Mouse (Mus musculus) lung, postnatal 0 days (tissue): ENCODE results near the gene Olfr612. TPM values are rescaled to one million over a fixed set of nuclear protein-coding genes. Genes with fewer than 3 reads are reported as not detected.

Source experiments
- ATAC-seq: fragments of 200-750 bp; cut with Nextera tagmentation; 2 replicates; pipeline ENCODE4 v1.8.0; 2017; ENCODE audit warnings: moderate library complexity
- DNase-seq: peaks from one replicate; pipeline ENCODE4 v3.0.0-alpha.2; 2016; ENCODE audit warnings: low spot score
- H3K27ac ChIP-seq: fragments of 300-500 bp; sonication (generic); 2 replicates; pipeline ENCODE4 v1.5.1; 2014; ENCODE audit warnings: antibody characterized with exemption, mild to moderate bottlenecking, low read length, mixed read lengths
- H3K27me3 ChIP-seq: fragments of 300-500 bp; sonication (generic); replicated peaks from 2 replicates; pipeline ENCODE4 v1.6.1; 2014; ENCODE audit warnings: low read length, mixed read lengths; ENCODE audit not compliant: insufficient read depth
- H3K36me3 ChIP-seq: fragments of 300-500 bp; sonication (generic); 2 replicates; pipeline ENCODE4 v1.6.1; 2014; ENCODE audit warnings: low read length, mixed read lengths; ENCODE audit not compliant: insufficient read depth
- H3K4me1 ChIP-seq: fragments of 300-500 bp; sonication (generic); 2 replicates; pipeline ENCODE4 v1.6.1; 2014; ENCODE audit warnings: antibody characterized with exemption, low read depth, low read length, mixed read lengths; ENCODE audit not compliant: insufficient read depth
- H3K4me2 ChIP-seq: fragments of 300-500 bp; sonication (generic); replicated peaks from 2 replicates; pipeline ENCODE4 v1.6.1; 2014; ENCODE audit warnings: low read depth, mild to moderate bottlenecking, low read length, moderate library complexity, mixed read lengths
- H3K4me3 ChIP-seq: fragments of 300-500 bp; sonication (generic); 2 replicates; pipeline ENCODE4 v1.5.1; 2014; ENCODE audit warnings: low read depth, low read length
- H3K9ac ChIP-seq: fragments of 300-500 bp; sonication (generic); replicated peaks from 2 replicates; pipeline ENCODE4 v1.6.1; 2014; ENCODE audit warnings: low read depth, mild to moderate bottlenecking
- H3K9me3 ChIP-seq: fragments of 300-500 bp; sonication (generic); 2 replicates; pipeline ENCODE4 v1.6.1; 2016; ENCODE audit warnings: low read length, mixed read lengths
- CTCF ChIP-seq: IDR thresholded peaks from 2 replicates; pipeline ENCODE4 v1.5.1; 2016; ENCODE audit warnings: antibody characterized with exemption, mild to moderate bottlenecking
- EP300 ChIP-seq: IDR thresholded peaks from 2 replicates; pipeline ENCODE4 v1.6.1; 2016; ENCODE audit warnings: antibody characterized with exemption, mild to moderate bottlenecking, control low read depth
- WGBS: fragments of 180-500 bp; shearing (Covaris S2); extraction: QIAGEN DNeasy Blood & Tissue Kit; methylation state at CpG from one replicate; pipeline ENCODE4 v1.1.7; 2014; 5-methylcytosine and 5-hydroxymethylcytosine counted together
- microRNA-seq: library from miRNA; unstranded; fragments of <30 nt; microRNA quantifications from one replicate; pipeline ENCODE4, GENCODE M21; 2016
- polyA plus RNA-seq: library from polyadenylated mRNA; unstranded; fragments of >200 nt; fragmentation: Nextera tagmentation; extraction: Ambion mirVana; gene quantifications from 2 replicates; pipeline ENCODE4 v1.2.1, GENCODE M21; 2015

Gene Olfr612
- polyA plus RNA-seq, 1 experiment from 2014 or later: not detected

DNA sequence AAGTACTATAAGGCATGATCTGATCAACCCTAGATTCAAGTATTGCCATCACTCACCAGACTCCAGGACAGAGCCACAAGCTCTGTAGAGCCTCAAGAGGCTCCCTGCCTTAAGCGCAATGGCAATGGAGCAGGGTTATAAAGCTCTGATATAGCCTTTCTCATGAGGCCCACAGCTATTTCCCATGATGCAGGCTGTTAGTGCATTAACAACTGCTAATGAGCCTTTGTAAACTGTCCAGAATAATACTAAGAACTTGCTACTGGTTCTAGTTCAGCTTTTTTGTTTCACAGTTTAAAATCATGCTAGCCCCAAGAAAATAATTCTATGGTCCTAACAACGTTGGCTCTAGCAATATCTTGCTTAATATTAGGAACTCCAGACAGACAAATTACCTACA lies 30.5 kb downstream of the Olfr612 start, which contains the start of gene Olfr610:
Olfr610 (minus strand) TSS at position 101 of the 400 bp plus-strand sequence.
- WGBS: 83% methylated on average over 2 of the region's 2 CpGs
- TF ChIP-seq CTCF (no peak), EP300 (no peak)
- Histone ChIP-seq H3K9me3 (no peaks in the 10 kb centered on the region), H3K4me2 (no peak within 1 kb of the TSS), H3K4me3 (no peak within 1 kb of the TSS), H3K36me3 (no peaks in the 10 kb centered on the region), H3K9ac (no peak within 1 kb of the TSS), H3K27me3 (no peaks in the 10 kb centered on the region), H3K4me1 (no peaks in the 10 kb centered on the region), H3K27ac (no peak within 1 kb of the TSS)
- DNase-seq (no peak), ATAC-seq (no peak)

DNA sequence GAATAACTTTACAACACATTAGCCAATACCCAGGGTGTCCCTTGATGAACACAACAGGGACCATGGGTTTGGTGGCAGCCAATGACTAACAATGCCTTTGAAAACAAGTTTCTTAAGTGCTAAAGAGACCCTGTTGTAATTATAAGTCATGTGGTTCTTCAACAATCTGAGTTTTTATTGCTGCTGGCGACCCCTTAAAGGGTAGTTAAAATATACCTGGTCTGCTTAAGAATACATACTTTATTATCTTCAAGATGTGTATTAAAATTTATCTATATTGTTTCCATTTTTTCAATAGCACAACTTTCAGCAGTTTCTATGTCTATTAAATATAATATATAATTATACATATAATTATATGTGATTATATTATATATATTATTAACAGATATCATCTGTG lies 44.6 kb downstream of the Olfr612 start, which contains the start of gene Olfr609:
Olfr609 (minus strand) TSS at position 101 of the 400 bp plus-strand sequence.
- ATAC-seq (no peak), DNase-seq (no peak)
- Histone ChIP-seq H3K9ac (no peak within 1 kb of the TSS), H3K9me3 (no peaks in the 10 kb centered on the region), H3K4me1 (no peaks in the 10 kb centered on the region), H3K4me2 (no peak within 1 kb of the TSS), H3K4me3 (no peak within 1 kb of the TSS), H3K36me3 (no peaks in the 10 kb centered on the region), H3K27ac (no peak within 1 kb of the TSS), H3K27me3 (no peaks in the 10 kb centered on the region)
- TF ChIP-seq CTCF (no peak), EP300 (no peak)
- WGBS: 46% methylated on average over 1 of the region's 1 CpGs

Small RNA genes within 50 kb of the gene (microRNA-seq; reads per million reads assigned to microRNA genes)
- gene Gm26506: not detected

Other genes starting within 250 kb of the Olfr612 start
- gene Olfr596, start 237.1 kb downstream of the Olfr612 start, polyA plus RNA-seq: not detected in 2 replicates
- not detected in 2 replicates for gene Olfr597, start 226.4 kb downstream of the Olfr612 start, polyA plus RNA-seq
- not detected in 2 replicates for gene Olfr598, start 219.1 kb downstream of the Olfr612 start, polyA plus RNA-seq
- gene Olfr599, start 206.8 kb downstream of the Olfr612 start, polyA plus RNA-seq: not detected in 2 replicates
- not detected in 2 replicates for gene Olfr600, start 193.0 kb downstream of the Olfr612 start, polyA plus RNA-seq
- not detected in 2 replicates for gene Olfr601, start 180.1 kb downstream of the Olfr612 start, polyA plus RNA-seq
- not detected in 2 replicates for gene Olfr603, start 156.5 kb downstream of the Olfr612 start, polyA plus RNA-seq
- not detected in 2 replicates for gene Usp17lc, start 127.6 kb downstream of the Olfr612 start, polyA plus RNA-seq
- gene Olfr605, start 97.3 kb downstream of the Olfr612 start, polyA plus RNA-seq: not detected in 2 replicates
- not detected in 2 replicates for gene Olfr606, start 93.7 kb downstream of the Olfr612 start, polyA plus RNA-seq
- not detected in 2 replicates for gene Olfr607, start 78.6 kb downstream of the Olfr612 start, polyA plus RNA-seq
- not detected in 2 replicates for gene Olfr608, start 72.8 kb downstream of the Olfr612 start, polyA plus RNA-seq
- gene Olfr609, start 44.7 kb downstream of the Olfr612 start, polyA plus RNA-seq: not detected in 2 replicates
- not detected in 2 replicates for gene Olfr610, start 30.6 kb downstream of the Olfr612 start, polyA plus RNA-seq
- gene Olfr611, start 21.9 kb downstream of the Olfr612 start, polyA plus RNA-seq: not detected in 2 replicates
- gene Olfr613, start 5.4 kb upstream of the Olfr612 start, polyA plus RNA-seq: not detected in 2 replicates
- not detected in 2 replicates for gene Olfr615, start 13.4 kb upstream of the Olfr612 start, polyA plus RNA-seq
- not detected in 2 replicates for gene Olfr616, start 26.4 kb upstream of the Olfr612 start, polyA plus RNA-seq
- gene Olfr617, start 30.3 kb upstream of the Olfr612 start, polyA plus RNA-seq: not detected in 2 replicates
- not detected in 2 replicates for gene Olfr618, start 47.4 kb upstream of the Olfr612 start, polyA plus RNA-seq
- not detected in 2 replicates for gene Olfr619, start 57.9 kb upstream of the Olfr612 start, polyA plus RNA-seq
- not detected in 2 replicates for gene Olfr620, start 69.8 kb upstream of the Olfr612 start, polyA plus RNA-seq
- not detected in 2 replicates for gene Olfr622, start 100.0 kb upstream of the Olfr612 start, polyA plus RNA-seq
- gene Olfr623, start 121.0 kb upstream of the Olfr612 start, polyA plus RNA-seq: not detected in 2 replicates
- 0.02 and 0.05 TPM in 2 replicates for gene Olfr624, start 128.5 kb upstream of the Olfr612 start, polyA plus RNA-seq
- gene Olfr625-ps1, start 140.0 kb upstream of the Olfr612 start, polyA plus RNA-seq: not detected in 2 replicates
- gene Olfr243, start 172.0 kb upstream of the Olfr612 start, polyA plus RNA-seq: not detected in 2 replicates
- gene Olfr628, start 187.7 kb upstream of the Olfr612 start, polyA plus RNA-seq: not detected in 2 replicates
- not detected in 2 replicates for gene Olfr629, start 202.2 kb upstream of the Olfr612 start, polyA plus RNA-seq
- not detected in 2 replicates for gene Olfr630, start 214.6 kb upstream of the Olfr612 start, polyA plus RNA-seq
- 0.05 TPM in 1 of 2 replicates, not detected in the other for gene Olfr69, start 228.9 kb upstream of the Olfr612 start, polyA plus RNA-seq
- gene Olfr68, start 237.0 kb upstream of the Olfr612 start, polyA plus RNA-seq: not detected in 2 replicates
- not detected in 2 replicates for gene Olfr67, start 249.1 kb upstream of the Olfr612 start, polyA plus RNA-seq